Mouse (Mus musculus) left cerebral cortex, adult 2 months (tissue): ENCODE data around the gene Zfp618. TPM values are rescaled to one million over a fixed set of nuclear protein-coding genes. Genes with fewer than 3 reads are reported as not detected.
A peak's percentile ranks its signal among the peaks of the same experiment; 100 is the strongest.

ENCODE experiments used
- DNase-seq, 2 experiments: peaks; one replicate each; pipeline ENCODE4 v3.0.0; 2021 to 2022; ENCODE audit warnings: low spot score in 2 of 2, mixed read lengths in 1 of 2; ENCODE audit errors: extremely low spot score in 1 of 2
- H3K27ac ChIP-seq: fragments of 200-600 bp; 2 replicates; pipeline ENCODE4 v1.8.1; 2022
- H3K4me3 ChIP-seq: fragments of 200-600 bp; 2 replicates; pipeline ENCODE4 v1.8.1; 2022
- CTCF ChIP-seq: fragments of 200-600 bp; IDR thresholded peaks from 2 replicates; pipeline ENCODE4 v1.8.1; 2022; ENCODE audit warnings: antibody characterized with exemption, mild to moderate bottlenecking, moderate library complexity
- intact Hi-C: fragments of 180-260 bp; cut with DNase I; formaldehyde crosslinking; loops from one replicate; pipeline ENCODE4 v1.15.1; 2025
- total RNA-seq, 2 experiments: library from RNA; stranded (reverse); gene quantifications; 2 replicates each; pipeline ENCODE4 v1.2.3; 2021

Gene Zfp618
- total RNA-seq, 2 experiments from 2014 or later: 5.9 to 6.2 TPM

DNA sequence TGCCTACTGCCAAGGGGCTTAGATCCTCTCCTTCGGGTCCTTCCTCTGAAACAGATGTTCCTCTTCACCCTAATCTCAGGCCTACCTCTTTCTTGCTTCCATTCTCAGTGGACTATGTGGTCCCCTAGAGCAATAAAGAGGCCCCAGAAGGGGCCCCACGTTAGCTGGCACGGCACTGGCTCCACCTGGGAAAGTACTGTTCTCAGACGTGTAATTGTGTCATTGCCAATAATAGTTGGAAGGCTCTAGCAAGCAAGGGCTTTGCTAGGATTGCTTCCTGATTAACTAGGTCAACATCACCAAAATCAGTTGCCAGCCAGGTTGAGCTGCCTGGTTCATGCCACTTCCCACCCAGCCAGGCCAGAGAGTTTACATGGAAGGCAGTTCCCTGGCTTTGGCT lies 72.2 kb downstream of the Zfp618 start:
- no peak for TF ChIP-seq CTCF
- intact Hi-C loops: no loop called here
- DNase-seq: no peak

DNA sequence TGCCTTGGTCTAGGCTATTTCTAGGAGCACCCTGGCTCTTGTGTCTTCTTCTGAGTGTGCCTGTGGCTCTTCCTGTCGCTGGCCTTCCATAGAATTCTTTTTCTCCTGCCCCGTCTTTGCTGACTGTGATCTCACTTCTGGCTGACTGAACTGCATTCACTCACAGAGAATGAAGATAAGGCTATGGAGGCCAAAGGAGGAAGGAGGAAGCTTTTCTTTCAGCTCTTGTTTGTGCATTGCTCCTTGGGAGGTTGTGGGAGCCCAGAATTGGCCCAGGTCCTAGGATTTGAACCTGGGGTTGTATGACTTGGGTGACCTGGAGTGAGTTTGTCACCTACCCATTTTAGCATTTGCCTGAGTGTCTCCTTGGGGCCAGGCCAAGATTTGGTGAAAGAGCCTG lies 72.9 kb downstream of the Zfp618 start:
- TF ChIP-seq CTCF: no peak
- DNase-seq: peak in 1 of 2 experiments; percentile 7
- intact Hi-C loops: no loop called here
- Histone ChIP-seq H3K4me3 (no peak overlapping the region), H3K27ac (no peak overlapping the region)

More for the DNA sequence above, 72.2 kb downstream of the Zfp618 start:
- Histone ChIP-seq H3K27ac (no peak overlapping the region), H3K4me3 (no peak overlapping the region)

DNA sequence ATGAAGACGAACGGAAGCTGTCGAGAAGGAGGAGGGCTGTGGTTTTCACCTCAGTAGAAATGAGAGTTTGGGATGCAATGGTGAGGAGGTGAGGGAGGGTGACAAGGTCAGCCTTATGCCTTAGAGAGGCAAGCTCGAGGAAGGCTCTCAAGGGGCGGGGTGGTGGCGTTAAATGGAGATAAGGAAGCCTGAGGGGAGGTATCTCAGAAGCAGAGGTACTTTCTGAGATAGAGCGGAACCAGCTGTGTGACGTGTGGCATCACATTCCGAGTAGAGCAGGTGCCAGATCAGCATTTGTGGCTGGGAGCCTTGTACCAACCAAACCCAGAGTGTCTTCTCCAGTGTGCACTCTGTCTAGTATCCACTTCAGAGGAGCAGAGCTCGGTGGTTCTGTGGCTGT lies 73.6 kb downstream of the Zfp618 start:
- intact Hi-C loops: no loop called here
- Histone ChIP-seq H3K27ac (no peak overlapping the region), H3K4me3 (no peak overlapping the region)
- TF ChIP-seq CTCF: no peak
- no peak for DNase-seq

DNA sequence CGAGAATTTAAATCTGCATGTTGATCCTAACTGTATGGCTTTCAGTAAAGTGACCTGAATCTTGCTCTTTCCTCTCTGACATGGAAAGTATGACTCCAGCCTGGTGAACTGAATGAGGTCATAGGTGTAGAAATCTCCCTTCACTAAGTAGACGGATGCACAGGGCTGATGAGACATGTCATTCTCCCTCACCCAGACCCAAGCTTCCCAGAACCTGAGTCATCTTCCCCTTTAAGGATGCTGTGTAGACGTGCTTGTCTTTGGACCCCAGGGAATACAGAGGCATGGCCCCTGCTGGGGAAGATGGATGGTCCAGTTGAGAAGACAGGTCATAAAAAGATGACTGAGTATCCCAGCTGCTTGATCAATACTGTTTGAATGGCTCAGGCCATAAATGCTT lies 83.2 kb downstream of the Zfp618 start:
- DNase-seq: no peak
- no peak overlapping the region for H3K4me3 ChIP-seq
- intact Hi-C loops: no loop called here
- H3K27ac ChIP-seq: no peak overlapping the region
- TF ChIP-seq CTCF: no peak

DNA sequence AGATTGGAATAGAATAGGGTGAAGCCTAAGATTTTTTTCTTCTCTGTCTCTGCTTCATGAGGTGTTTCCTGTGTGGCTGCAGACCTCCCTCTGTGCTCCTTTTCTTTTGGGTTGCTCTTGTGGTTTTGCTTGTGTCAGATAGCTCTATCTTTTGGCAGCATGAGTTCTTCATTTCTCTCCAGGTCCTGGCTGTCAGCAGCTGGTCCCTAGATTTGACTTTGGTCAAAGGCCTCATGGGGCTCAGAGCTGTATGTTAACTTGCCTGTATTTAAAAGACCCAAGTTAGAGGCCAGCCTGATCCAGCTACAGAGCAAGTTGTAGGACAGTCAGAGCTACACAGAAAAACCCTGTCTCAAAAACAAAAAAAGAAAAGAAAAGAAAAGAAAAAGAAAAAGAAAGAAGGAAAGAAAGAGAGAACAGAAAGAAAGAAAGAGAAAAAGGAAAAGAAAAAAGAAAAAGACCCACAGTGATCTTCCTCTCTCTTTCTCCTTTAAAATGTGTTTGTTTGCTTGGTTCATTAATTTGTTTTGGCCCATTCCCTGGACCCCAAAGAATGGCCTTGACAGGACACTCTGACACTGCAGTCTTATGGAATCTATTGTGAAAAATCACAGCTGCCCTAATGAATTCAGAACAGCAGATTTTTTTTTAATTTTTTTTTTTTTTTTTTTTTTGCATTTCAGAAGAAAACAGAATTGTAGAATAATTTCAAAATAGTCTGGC lies 84.4 kb downstream of the Zfp618 start:
- no peak for DNase-seq
- H3K4me3 ChIP-seq: no peak overlapping the region
- intact Hi-C loops: no loop called here
- no peak for TF ChIP-seq CTCF
- no peak overlapping the region for H3K27ac ChIP-seq

DNA sequence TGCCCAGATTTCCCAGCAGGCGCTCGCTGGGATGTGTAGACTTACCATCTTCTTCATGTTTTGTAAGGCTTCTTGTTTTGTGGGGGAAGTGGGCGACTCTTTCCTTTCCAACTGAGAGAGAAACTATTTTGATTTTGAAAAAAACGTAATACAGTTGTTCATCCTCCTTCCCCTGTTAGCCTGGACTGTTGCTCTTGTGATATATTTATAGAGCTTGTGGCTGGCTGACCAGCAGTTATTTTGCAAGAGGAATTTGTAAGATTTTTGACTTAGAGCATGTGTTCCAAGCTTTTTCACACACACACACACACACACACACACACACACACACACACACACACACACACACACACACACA lies 84.9 kb downstream of the Zfp618 start:
- Histone ChIP-seq H3K27ac (no peak overlapping the region), H3K4me3 (no peak overlapping the region)
- no peak for TF ChIP-seq CTCF
- intact Hi-C loops: no loop called here
- DNase-seq: no peak

DNA sequence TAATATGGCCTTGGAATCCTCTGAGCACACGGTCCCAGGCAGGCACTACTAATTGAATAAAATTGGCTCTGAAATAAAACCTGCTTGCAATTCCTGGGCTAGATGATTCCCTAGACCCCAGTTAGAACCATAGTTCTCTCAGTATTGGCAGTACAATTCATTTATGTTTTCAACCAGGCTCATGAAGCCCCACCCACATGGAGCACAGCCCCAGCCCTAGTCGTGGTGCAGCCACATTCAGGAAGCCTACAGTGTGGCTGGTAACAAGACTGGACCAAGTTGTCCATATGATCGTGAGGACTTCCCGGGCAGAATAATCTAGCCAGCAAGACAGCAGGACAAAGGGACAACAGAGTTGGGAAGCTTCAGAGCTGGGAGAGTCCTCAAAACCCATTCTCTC lies 85.6 kb downstream of the Zfp618 start:
- no peak for DNase-seq
- Histone ChIP-seq H3K4me3 (no peak overlapping the region), H3K27ac (no peak overlapping the region)
- intact Hi-C loops: no loop called here
- TF ChIP-seq CTCF: no peak

DNA sequence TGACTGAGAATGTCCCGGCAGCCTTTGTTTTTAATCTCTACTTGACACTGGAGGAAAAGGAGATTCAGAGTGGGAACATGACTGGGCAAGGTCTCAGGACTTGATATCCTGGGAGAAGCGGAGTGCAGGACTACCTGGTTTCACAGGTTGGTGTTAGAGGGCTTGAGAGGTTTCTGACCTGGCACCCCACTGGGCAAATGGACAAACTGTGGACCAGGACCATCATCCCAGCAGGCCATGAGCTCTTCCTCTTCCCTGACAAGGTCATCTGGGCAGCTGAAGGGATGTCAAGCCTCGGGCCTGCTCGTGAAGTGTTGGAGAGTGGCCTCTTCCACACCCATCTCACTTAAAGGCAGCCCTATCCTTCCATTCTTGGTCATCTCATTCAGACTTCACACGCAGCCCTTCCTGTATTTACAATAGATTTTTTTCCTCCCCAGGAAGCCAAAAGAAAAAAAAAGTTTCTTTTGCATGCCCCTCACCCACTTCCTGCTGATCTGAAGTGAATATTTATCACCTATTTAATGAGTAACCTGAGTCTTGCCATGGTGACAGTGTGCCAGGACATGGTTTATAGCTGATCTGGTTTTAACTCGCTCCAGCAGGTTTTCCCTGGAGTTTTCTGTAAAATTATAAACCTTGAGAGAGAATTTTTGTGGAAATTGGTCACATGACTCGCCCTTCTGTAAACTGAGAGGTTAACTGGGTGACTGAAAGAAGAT lies 86.7 kb downstream of the Zfp618 start:
- H3K4me3 ChIP-seq: no peak overlapping the region
- H3K27ac ChIP-seq: no peak overlapping the region
- no peak for DNase-seq
- no peak for TF ChIP-seq CTCF
- intact Hi-C loops: no loop called here

DNA sequence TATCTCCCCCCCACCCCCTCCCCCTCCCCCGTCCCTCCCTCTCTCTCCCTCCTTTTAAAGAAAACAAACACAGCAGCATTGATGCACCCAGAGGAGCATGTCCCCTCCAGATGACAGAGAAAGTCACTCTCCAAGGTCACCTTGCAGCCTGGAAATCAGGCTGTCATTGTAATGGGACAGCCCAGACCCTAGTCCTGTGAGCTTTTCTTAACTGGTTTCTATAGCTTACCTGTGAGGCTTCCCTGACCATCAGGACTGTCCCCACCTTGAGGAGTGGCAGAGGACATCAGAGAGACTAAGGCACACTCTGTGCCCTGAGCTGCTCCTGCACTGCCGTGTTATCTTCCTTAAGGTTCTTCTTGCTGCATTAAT lies 87.3 kb downstream of the Zfp618 start:
- TF ChIP-seq CTCF: no peak
- Histone ChIP-seq H3K27ac (no peak overlapping the region), H3K4me3 (no peak overlapping the region)
- no peak for DNase-seq
- intact Hi-C loops: no loop called here

DNA sequence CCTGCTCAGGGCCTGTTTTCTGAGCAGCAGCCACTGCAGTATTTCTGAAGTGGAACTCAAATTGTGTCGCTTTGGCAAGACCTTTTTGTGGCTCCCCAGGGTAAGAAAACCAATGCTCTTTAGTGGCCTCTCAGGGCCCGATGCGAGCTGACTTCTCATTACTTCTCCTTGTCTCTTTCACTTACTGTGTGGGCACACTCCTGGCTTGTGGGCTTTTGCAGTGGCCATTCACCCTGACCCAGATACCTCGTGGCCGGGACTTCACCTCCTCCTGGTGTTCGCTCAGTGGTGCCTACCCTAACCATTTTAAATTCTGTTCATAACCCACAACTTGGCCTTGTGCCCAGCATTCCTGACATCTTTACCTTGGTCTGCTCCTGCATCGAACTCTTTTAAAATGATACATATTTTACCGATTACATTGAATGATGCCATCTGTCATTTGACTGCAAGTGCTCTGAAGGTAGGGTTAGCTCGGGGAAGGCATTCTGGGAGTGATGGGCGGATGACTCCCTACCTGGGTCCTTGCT lies 89.9 kb downstream of the Zfp618 start:
- Histone ChIP-seq H3K4me3 (no peak overlapping the region), H3K27ac (no peak overlapping the region)
- intact Hi-C loops: no loop called here

DNA sequence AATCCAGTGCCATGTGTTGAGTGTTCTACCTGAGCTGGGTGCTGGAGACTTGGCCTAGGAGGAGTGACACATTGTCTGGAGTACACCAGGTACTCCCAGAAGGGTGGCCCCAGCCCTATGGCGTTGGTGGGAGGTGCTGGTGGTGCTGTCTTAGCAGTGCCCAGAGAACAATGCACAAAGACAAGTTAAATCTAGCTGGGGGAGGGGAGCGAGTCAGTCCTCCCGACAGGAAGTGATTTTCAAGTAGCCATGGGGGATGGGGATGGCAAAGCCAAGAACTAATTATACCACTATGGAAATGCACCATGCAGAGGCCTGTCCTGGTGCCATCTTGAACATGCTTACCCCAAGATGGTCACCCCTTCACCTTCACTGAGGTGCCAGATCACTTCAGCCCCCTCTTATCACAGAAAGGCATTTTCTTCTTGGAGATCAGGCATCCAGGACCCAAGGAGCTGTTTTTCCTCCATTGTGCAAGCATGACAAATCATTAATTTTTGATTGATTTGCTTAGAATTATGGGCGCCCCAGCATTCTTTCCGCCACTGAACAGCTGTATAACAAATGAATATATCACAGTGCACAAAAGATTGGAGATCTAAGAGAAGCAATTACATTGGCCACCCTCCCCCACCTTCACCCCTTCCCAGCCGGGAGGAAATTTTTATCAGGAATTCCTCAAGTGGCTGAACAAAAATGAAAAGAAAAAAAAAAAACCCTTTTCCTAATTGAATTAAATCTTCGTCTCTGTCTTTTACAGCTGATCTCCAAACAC lies 91.5 kb downstream of the Zfp618 start:
- no peak overlapping the region for H3K27ac ChIP-seq
- H3K4me3 ChIP-seq: no peak overlapping the region
- intact Hi-C loops: no loop called here
- no peak for DNase-seq
- TF ChIP-seq CTCF: no peak

More for the DNA sequence above, 89.9 kb downstream of the Zfp618 start:
- no peak for DNase-seq
- no peak for TF ChIP-seq CTCF

DNA sequence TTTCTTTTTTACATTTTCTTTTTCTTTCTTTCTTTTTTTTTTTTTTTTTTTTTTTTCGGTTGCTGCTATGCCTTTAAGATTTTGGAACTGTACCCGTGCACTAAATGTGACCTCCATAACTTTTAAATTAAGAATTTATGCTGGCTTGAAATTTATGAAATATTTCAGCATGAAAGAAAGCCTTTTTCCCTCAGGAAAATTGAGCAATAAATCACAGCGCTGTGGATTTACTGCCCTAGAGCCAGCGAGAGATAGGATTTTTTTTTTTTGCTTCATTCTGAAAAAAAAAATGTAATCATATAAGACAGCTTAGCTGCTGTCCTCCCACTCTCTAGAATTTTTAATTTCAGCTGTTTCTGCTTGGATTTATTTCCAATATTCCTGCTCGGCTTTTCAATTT lies 92.2 kb downstream of the Zfp618 start:
- no peak for TF ChIP-seq CTCF
- intact Hi-C loops: no loop called here
- no peak for DNase-seq
- H3K4me3 ChIP-seq: no peak overlapping the region
- no peak overlapping the region for H3K27ac ChIP-seq
